Mouse (Mus musculus) megakaryocyte, embryonic 14.5 days (primary cell): ENCODE measurements around the gene Gm7697.
"Not testable (repeated sequence)": the region's sequence is repeated elsewhere in the genome, so short reads cannot be mapped to it uniquely, and the experiment has no call there.

Source experiments
- FLI1 ChIP-seq: IDR thresholded peaks from 2 replicates; pipeline ENCODE4 v1.6.1; 2012; ENCODE audit warnings: low read length, inconsistent platforms, mixed read lengths
- GATA1 ChIP-seq: IDR thresholded peaks from 3 replicates; pipeline ENCODE4 v1.6.1; 2012; ENCODE audit warnings: mixed read lengths, low read length, inconsistent platforms, borderline replicate concordance

- not testable (repeated sequence) for TF ChIP-seq GATA1, FLI1
Measured at GRCm38 (mm10) chr8:69540764-69541163, 18.0 kb upstream of the Gm7697 start.
